Mouse (Mus musculus): ENCODE data around the gene Smg9. TPM values are rescaled to one million over a fixed set of nuclear protein-coding genes. Genes with fewer than 3 reads are reported as not detected.

Gene Smg9
- polyA plus RNA-seq, 1 experiment, result 81.7 TPM

DNA sequence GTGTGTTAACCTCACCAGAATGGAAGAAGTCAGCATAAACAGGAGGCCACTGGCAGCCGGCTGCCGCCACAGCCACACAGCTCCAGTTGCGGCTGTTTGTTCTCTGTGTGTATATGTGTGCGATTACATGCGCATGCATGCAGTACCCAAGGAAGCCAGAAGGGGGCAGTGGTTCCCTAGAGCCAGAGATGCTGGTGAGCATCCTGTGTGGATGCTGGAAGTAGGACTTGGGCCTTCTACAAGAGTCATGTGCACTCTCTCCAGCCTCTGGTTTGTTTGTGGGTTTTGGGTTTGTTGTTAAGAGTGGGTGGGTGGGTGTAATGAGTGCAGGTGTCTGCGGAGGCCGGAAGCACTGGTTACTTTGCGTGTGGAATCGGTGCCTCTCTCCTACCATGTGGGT, 3.4 kb downstream of the Smg9 start:
- no peaks in the 10 kb centered on the region for H3K4me1 ChIP-seq (ENCODE audit: control insufficient read depth, insufficient read depth, low read length)
- no peak overlapping the region for H3K4me3 ChIP-seq (ENCODE audit: insufficient read depth, low read length)
- H3K27ac ChIP-seq (ENCODE audit: insufficient read depth, low read length), result no peak overlapping the region
- TF ChIP-seq POLR2A (IDR thresholded peaks at IDR 0.05; ENCODE audit: extremely low read depth, insufficient read depth, low read length) (no peak), CTCF (IDR thresholded peaks at IDR 0.05; ENCODE audit: extremely low read depth, insufficient read depth, low read length) (no peak)

- no peaks in the 10 kb centered on the region for H3K4me1 ChIP-seq (ENCODE audit: control insufficient read depth, insufficient read depth, low read length)
- H3K27ac ChIP-seq (ENCODE audit: insufficient read depth, low read length), result no peak overlapping the region
- no peak overlapping the region for H3K4me3 ChIP-seq (ENCODE audit: insufficient read depth, low read length)
- no peak for TF ChIP-seq CTCF (IDR thresholded peaks at IDR 0.05; ENCODE audit: extremely low read depth, insufficient read depth, low read length)
- no peak for TF ChIP-seq POLR2A (IDR thresholded peaks at IDR 0.05; ENCODE audit: extremely low read depth, insufficient read depth, low read length)
Observed at GRCm38 (mm10) chr7:24405649-24406048, 6.2 kb downstream of the Smg9 start.

GRCm38 (mm10) chr7:24406528-24407344, 7.3 kb downstream of the Smg9 start:
- H3K27ac ChIP-seq (ENCODE audit: insufficient read depth, low read length), result no peak overlapping the region
- TF ChIP-seq CTCF (IDR thresholded peaks at IDR 0.05; ENCODE audit: extremely low read depth, insufficient read depth, low read length) (peak; percentile 59), POLR2A (IDR thresholded peaks at IDR 0.05; ENCODE audit: extremely low read depth, insufficient read depth, low read length) (no peak)
- no peak overlapping the region for H3K4me3 ChIP-seq (ENCODE audit: insufficient read depth, low read length)
- no peaks in the 10 kb centered on the region for H3K4me1 ChIP-seq (ENCODE audit: control insufficient read depth, insufficient read depth, low read length)

DNA sequence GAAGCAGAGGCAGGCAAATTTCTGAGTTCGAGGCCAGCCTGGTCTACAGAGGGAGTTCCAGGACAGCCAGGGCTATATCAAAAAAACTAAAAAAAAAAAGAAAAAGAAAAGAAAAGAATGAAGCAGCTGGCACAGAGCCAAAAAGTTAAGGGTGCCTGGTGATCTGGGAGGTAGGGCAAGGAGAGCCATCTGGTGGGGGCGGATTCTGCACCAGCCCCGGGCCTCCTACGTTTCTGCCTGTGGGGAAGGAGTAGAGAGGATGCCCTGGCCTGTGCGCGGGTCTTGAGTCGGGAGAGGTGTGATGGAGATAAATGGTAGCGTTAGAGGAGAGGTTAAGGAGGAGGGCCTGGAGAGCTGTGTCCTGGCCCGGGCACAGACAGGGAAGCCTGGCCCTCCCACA, 8.8 kb downstream of the Smg9 start:
- no peaks in the 10 kb centered on the region for H3K4me1 ChIP-seq (ENCODE audit: control insufficient read depth, insufficient read depth, low read length)
- no peak overlapping the region for H3K27ac ChIP-seq (ENCODE audit: insufficient read depth, low read length)
- no peak overlapping the region for H3K4me3 ChIP-seq (ENCODE audit: insufficient read depth, low read length)
- TF ChIP-seq CTCF (IDR thresholded peaks at IDR 0.05; ENCODE audit: extremely low read depth, insufficient read depth, low read length) (no peak), POLR2A (IDR thresholded peaks at IDR 0.05; ENCODE audit: extremely low read depth, insufficient read depth, low read length) (no peak)

DNA sequence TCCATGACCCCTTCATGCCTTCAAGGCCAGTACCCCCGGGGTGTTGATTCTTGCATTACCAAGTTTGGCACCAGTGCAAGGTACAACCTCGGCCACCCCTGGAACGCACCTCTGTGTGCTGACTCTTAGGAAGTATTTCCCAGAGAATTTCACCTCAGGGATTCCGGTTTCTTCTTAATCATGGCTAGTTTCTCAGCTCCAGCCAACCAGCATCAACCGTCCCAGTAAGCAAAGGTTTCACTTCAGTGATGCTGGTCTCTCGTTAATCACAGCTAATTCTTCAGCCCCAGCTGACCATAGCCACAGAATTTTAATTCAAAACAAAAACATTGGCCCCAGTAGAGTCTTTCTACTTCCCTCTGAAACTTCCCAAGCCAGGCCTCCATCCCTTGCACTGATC, 10.7 kb downstream of the Smg9 start:
- no peak for TF ChIP-seq CTCF (IDR thresholded peaks at IDR 0.05; ENCODE audit: extremely low read depth, insufficient read depth, low read length)
- no peak for TF ChIP-seq POLR2A (IDR thresholded peaks at IDR 0.05; ENCODE audit: extremely low read depth, insufficient read depth, low read length)
- H3K27ac ChIP-seq (ENCODE audit: insufficient read depth, low read length), result no peak overlapping the region
- no peaks in the 10 kb centered on the region for H3K4me1 ChIP-seq (ENCODE audit: control insufficient read depth, insufficient read depth, low read length)
- no peak overlapping the region for H3K4me3 ChIP-seq (ENCODE audit: insufficient read depth, low read length)

DNA sequence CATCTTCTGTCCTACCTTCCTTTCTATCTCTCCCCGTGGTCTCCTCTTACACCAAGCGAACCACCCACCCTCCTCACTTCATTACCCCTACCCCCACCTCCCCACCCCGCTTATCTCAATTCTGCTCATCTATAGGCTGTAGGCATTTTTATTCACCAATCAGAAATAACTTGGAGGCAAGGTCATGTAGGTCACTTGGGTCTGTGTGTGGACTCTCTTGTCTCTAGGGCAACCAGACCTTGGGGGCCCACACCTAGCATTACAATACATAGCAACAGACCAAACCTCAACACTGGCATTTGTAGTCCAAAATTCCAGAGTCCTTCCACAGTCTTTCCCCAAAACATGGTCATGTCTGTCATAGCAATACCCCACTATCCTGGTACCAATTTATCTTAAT, 11.4 kb downstream of the Smg9 start:
- no peak for TF ChIP-seq POLR2A (IDR thresholded peaks at IDR 0.05; ENCODE audit: extremely low read depth, insufficient read depth, low read length)
- TF ChIP-seq CTCF (IDR thresholded peaks at IDR 0.05; ENCODE audit: extremely low read depth, insufficient read depth, low read length), result no peak
- no peak overlapping the region for H3K4me3 ChIP-seq (ENCODE audit: insufficient read depth, low read length)
- H3K4me1 ChIP-seq (ENCODE audit: control insufficient read depth, insufficient read depth, low read length), result no peaks in the 10 kb centered on the region
- H3K27ac ChIP-seq (ENCODE audit: insufficient read depth, low read length), result no peak overlapping the region

- TF ChIP-seq CTCF (IDR thresholded peaks at IDR 0.05; ENCODE audit: extremely low read depth, insufficient read depth, low read length), result no peak
- TF ChIP-seq POLR2A (IDR thresholded peaks at IDR 0.05; ENCODE audit: extremely low read depth, insufficient read depth, low read length), result no peak
- no peaks in the 10 kb centered on the region for H3K4me1 ChIP-seq (ENCODE audit: control insufficient read depth, insufficient read depth, low read length)
- no peak overlapping the region for H3K4me3 ChIP-seq (ENCODE audit: insufficient read depth, low read length)
Observed at GRCm38 (mm10) chr7:24413630-24414029, 14.2 kb downstream of the Smg9 start.

GRCm38 (mm10) chr7:24415261-24415660, 15.8 kb downstream of the Smg9 start:
- peaks cover 2% of the 10 kb centered on the region; the same call in 1 of the 2 replicates for H3K4me1 ChIP-seq (ENCODE audit: control insufficient read depth, insufficient read depth, low read length)
- H3K4me3 ChIP-seq (ENCODE audit: insufficient read depth, low read length), result no peak overlapping the region
- H3K27ac ChIP-seq (ENCODE audit: insufficient read depth, low read length), result no peak overlapping the region
- TF ChIP-seq CTCF (IDR thresholded peaks at IDR 0.05; ENCODE audit: extremely low read depth, insufficient read depth, low read length), result no peak
- TF ChIP-seq POLR2A (IDR thresholded peaks at IDR 0.05; ENCODE audit: extremely low read depth, insufficient read depth, low read length), result no peak

More at GRCm38 (mm10) chr7:24413630-24414029, 14.2 kb downstream of the Smg9 start:
- no peak overlapping the region for H3K27ac ChIP-seq (ENCODE audit: insufficient read depth, low read length)

DNA sequence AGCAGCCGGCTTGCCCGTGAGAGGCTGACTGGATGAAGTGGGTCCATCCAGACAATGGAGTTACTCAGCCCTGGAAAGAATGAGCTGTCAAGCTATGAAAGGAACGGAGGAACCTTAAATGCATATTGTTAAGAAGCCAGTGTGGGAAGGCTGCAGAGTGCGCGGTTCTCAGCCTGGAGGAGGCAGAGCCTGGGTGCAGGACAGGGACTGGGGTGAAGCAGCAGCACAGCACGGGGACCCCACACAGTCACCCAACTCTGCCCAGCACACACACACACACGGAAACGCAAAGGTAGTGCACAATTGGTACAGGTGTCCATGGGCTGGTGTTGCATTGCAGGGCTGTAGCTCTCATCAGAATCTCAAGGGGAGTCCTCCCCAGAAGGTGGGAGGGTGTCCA, 20.2 kb downstream of the Smg9 start:
- no peak for TF ChIP-seq POLR2A (IDR thresholded peaks at IDR 0.05; ENCODE audit: extremely low read depth, insufficient read depth, low read length)
- no peak for TF ChIP-seq CTCF (IDR thresholded peaks at IDR 0.05; ENCODE audit: extremely low read depth, insufficient read depth, low read length)
- H3K4me1 ChIP-seq (ENCODE audit: control insufficient read depth, insufficient read depth, low read length), result peaks cover 2% of the 10 kb centered on the region; the same call in 1 of the 2 replicates
- H3K4me3 ChIP-seq (ENCODE audit: insufficient read depth, low read length), result no peak overlapping the region
- no peak overlapping the region for H3K27ac ChIP-seq (ENCODE audit: insufficient read depth, low read length)

DNA sequence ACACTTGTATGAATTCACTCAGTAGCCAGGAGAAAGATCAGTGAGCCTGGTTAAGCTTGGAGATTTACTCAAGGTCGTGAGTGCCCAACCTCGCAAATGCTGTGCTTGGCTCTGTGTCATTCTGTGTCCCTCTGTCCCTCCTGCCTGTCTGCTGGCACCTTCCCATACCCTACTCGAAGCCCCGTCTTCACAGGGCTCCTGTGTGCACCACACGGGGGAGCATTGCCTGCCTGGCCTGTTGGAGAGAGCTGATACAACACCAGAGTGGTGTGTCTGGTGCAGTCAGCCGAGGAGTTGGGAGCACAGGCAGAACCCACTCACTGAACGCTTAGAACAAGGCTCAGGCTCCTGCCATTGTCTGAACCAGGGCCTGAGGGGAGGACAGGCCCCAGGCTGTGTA, 22.2 kb downstream of the Smg9 start:
- H3K27ac ChIP-seq (ENCODE audit: insufficient read depth, low read length), result no peak overlapping the region
- H3K4me1 ChIP-seq (ENCODE audit: control insufficient read depth, insufficient read depth, low read length), result peaks cover 2% of the 10 kb centered on the region; the same call in 1 of the 2 replicates
- TF ChIP-seq POLR2A (IDR thresholded peaks at IDR 0.05; ENCODE audit: extremely low read depth, insufficient read depth, low read length) (no peak), CTCF (IDR thresholded peaks at IDR 0.05; ENCODE audit: extremely low read depth, insufficient read depth, low read length) (0 out of 2 replicates have a peak, but pooled peaks have one; percentile 12)
- H3K4me3 ChIP-seq (ENCODE audit: insufficient read depth, low read length), result no peak overlapping the region

Data from cortical plate, adult 2 months (tissue).